Mouse (Mus musculus) erythroblast, embryonic 14.5 days (primary cell): ENCODE results near the gene Sh3rf3. TPM values are rescaled to one million over a fixed set of nuclear protein-coding genes. Genes with fewer than 3 reads are reported as not detected.

ENCODE experiments used
- H3K27me3 ChIP-seq: 2 replicates; pipeline ENCODE4 v1.6.1; 2012; ENCODE audit warnings: inconsistent platforms; ENCODE audit not compliant: control insufficient read depth
- H3K36me3 ChIP-seq: 2 replicates; pipeline ENCODE4 v1.6.1; 2012; ENCODE audit warnings: mild to moderate bottlenecking, inconsistent platforms; ENCODE audit not compliant: control insufficient read depth
- H3K4me1 ChIP-seq: 2 replicates; pipeline ENCODE4 v1.6.1; 2012; ENCODE audit warnings: inconsistent platforms; ENCODE audit not compliant: control insufficient read depth
- H3K4me3 ChIP-seq: replicated peaks from 2 replicates; pipeline ENCODE3; 2012; ENCODE audit warnings: moderate library complexity, mild to moderate bottlenecking, inconsistent platforms
- H3K9me3 ChIP-seq: 2 replicates; pipeline ENCODE4 v1.6.1; 2012; ENCODE audit warnings: low read length, inconsistent platforms, mixed read lengths; ENCODE audit not compliant: control insufficient read depth
- GATA1 ChIP-seq: IDR thresholded peaks from 2 replicates; pipeline ENCODE4 v1.6.1; 2012; ENCODE audit warnings: low read length, inconsistent platforms, mixed read lengths
- TAL1 ChIP-seq: IDR thresholded peaks from 3 replicates; pipeline ENCODE4 v1.6.1; 2012; ENCODE audit warnings: low read length, inconsistent platforms, mixed read lengths
- polyA plus RNA-seq: library from polyadenylated mRNA; stranded (reverse); fragments of >175 nt; gene quantifications from 2 replicates; pipeline ENCODE4 v1.2.3, GENCODE M21; 2012

Sh3rf3 gene
- polyA plus RNA-seq, 1 experiment, result not detected

GRCm38 (mm10) chr10:59019302-59019973, 206.3 kb downstream of the Sh3rf3 start:
- Histone ChIP-seq H3K4me1 (no peaks in the 10 kb centered on the region), H3K4me3 (no peak overlapping the region), H3K27me3 (no peaks in the 10 kb centered on the region), H3K36me3 (no peaks in the 10 kb centered on the region), H3K9me3 (peaks cover 3% of the 10 kb centered on the region; the same call in 1 of the 2 replicates)
- no peak for TF ChIP-seq GATA1
- TF ChIP-seq TAL1, result no peak

GRCm38 (mm10) chr10:59050434-59050833, 237.3 kb downstream of the Sh3rf3 start:
- TF ChIP-seq GATA1 (no peak), TAL1 (no peak)
- Histone ChIP-seq H3K36me3 (no peaks in the 10 kb centered on the region), H3K4me3 (no peak overlapping the region), H3K4me1 (no peaks in the 10 kb centered on the region), H3K27me3 (no peaks in the 10 kb centered on the region), H3K9me3 (no peaks in the 10 kb centered on the region; the same call in 1 of the 2 replicates)

GRCm38 (mm10) chr10:59056294-59056693, 243.1 kb downstream of the Sh3rf3 start:
- TF ChIP-seq GATA1 (no peak), TAL1 (no peak)
- H3K4me1 ChIP-seq, result no peaks in the 10 kb centered on the region
- no peak overlapping the region for H3K4me3 ChIP-seq
- H3K9me3 ChIP-seq, result no peaks in the 10 kb centered on the region
- H3K36me3 ChIP-seq, result no peaks in the 10 kb centered on the region
- no peaks in the 10 kb centered on the region for H3K27me3 ChIP-seq

GRCm38 (mm10) chr10:59066804-59067203, 253.6 kb downstream of the Sh3rf3 start:
- H3K9me3 ChIP-seq, result no peaks in the 10 kb centered on the region
- no peaks in the 10 kb centered on the region for H3K4me1 ChIP-seq
- no peaks in the 10 kb centered on the region for H3K36me3 ChIP-seq
- no peaks in the 10 kb centered on the region for H3K27me3 ChIP-seq
- TF ChIP-seq TAL1 (no peak), GATA1 (no peak)
- H3K4me3 ChIP-seq, result no peak overlapping the region

- Histone ChIP-seq H3K9me3 (no peaks in the 10 kb centered on the region), H3K4me1 (no peaks in the 10 kb centered on the region), H3K27me3 (no peaks in the 10 kb centered on the region), H3K4me3 (no peak overlapping the region), H3K36me3 (no peaks in the 10 kb centered on the region)
- no peak for TF ChIP-seq GATA1
- no peak for TF ChIP-seq TAL1
Observed at GRCm38 (mm10) chr10:59072827-59073226, 259.7 kb downstream of the Sh3rf3 start.

- H3K36me3 ChIP-seq, result no peaks in the 10 kb centered on the region
- TF ChIP-seq TAL1 (no peak), GATA1 (no peak)
- no peak overlapping the region for H3K4me3 ChIP-seq
- no peaks in the 10 kb centered on the region for H3K4me1 ChIP-seq
- no peaks in the 10 kb centered on the region for H3K9me3 ChIP-seq
- H3K27me3 ChIP-seq, result no peaks in the 10 kb centered on the region
Observed at GRCm38 (mm10) chr10:59076681-59077080, 263.5 kb downstream of the Sh3rf3 start.

- no peak for TF ChIP-seq TAL1
- TF ChIP-seq GATA1, result no peak
- Histone ChIP-seq H3K36me3 (no peaks in the 10 kb centered on the region), H3K9me3 (no peaks in the 10 kb centered on the region), H3K4me1 (no peaks in the 10 kb centered on the region), H3K4me3 (no peak overlapping the region), H3K27me3 (no peaks in the 10 kb centered on the region)
Observed at GRCm38 (mm10) chr10:59077909-59078308, 264.8 kb downstream of the Sh3rf3 start.

- Histone ChIP-seq H3K27me3 (no peaks in the 10 kb centered on the region), H3K4me1 (no peaks in the 10 kb centered on the region), H3K9me3 (no peaks in the 10 kb centered on the region), H3K36me3 (no peaks in the 10 kb centered on the region), H3K4me3 (no peak overlapping the region)
- no peak for TF ChIP-seq GATA1
Observed at GRCm38 (mm10) chr10:59085604-59086003, 272.4 kb downstream of the Sh3rf3 start.

GRCm38 (mm10) chr10:59086578-59086977, 273.4 kb downstream of the Sh3rf3 start:
- TF ChIP-seq GATA1 (no peak), TAL1 (no peak)
- H3K9me3 ChIP-seq, result no peaks in the 10 kb centered on the region
- H3K27me3 ChIP-seq, result no peaks in the 10 kb centered on the region
- H3K4me1 ChIP-seq, result no peaks in the 10 kb centered on the region
- H3K4me3 ChIP-seq, result no peak overlapping the region
- H3K36me3 ChIP-seq, result no peaks in the 10 kb centered on the region
